Mouse (Mus musculus) hindbrain, postnatal 0 days (tissue): ENCODE measurements around the gene Il4i1. TPM values are rescaled to one million over a fixed set of nuclear protein-coding genes. Genes with fewer than 3 reads are reported as not detected.
A peak's percentile ranks its signal among the peaks of the same experiment; 100 is the strongest.

Experiments used
- ATAC-seq: fragments of 200-750 bp; cut with Nextera tagmentation; 2 replicates; pipeline ENCODE4 v1.8.0; 2017; ENCODE audit warnings: mild to moderate bottlenecking, moderate TSS enrichment, moderate library complexity
- DNase-seq: peaks from one replicate; pipeline ENCODE4 v3.0.0-alpha.2; 2015; ENCODE audit warnings: low spot score
- H3K27ac ChIP-seq: fragments of 300-500 bp; sonication (generic); 2 replicates; pipeline ENCODE4 v1.5.1; 2014; ENCODE audit warnings: mild to moderate bottlenecking
- H3K27me3 ChIP-seq: fragments of 300-500 bp; sonication (generic); 2 replicates; pipeline ENCODE4 v1.6.1; 2014; ENCODE audit warnings: low read length, mixed read lengths; ENCODE audit not compliant: insufficient read depth
- H3K36me3 ChIP-seq: fragments of 300-500 bp; sonication (generic); 2 replicates; pipeline ENCODE4 v1.6.1; 2014; ENCODE audit warnings: low read length, mixed read lengths; ENCODE audit not compliant: insufficient read depth
- H3K4me1 ChIP-seq: fragments of 300-500 bp; sonication (generic); 2 replicates; pipeline ENCODE4 v1.6.1; 2014; ENCODE audit warnings: antibody characterized with exemption, low read length, mixed read lengths; ENCODE audit not compliant: insufficient read depth
- H3K4me2 ChIP-seq: fragments of 300-500 bp; sonication (generic); 2 replicates; pipeline ENCODE4 v1.6.1; 2014; ENCODE audit warnings: low read depth, mild to moderate bottlenecking, low read length, moderate library complexity, mixed read lengths
- H3K4me3 ChIP-seq: fragments of 300-500 bp; sonication (generic); 2 replicates; pipeline ENCODE4 v1.5.1; 2014; ENCODE audit warnings: low read length
- H3K9ac ChIP-seq: fragments of 300-500 bp; sonication (generic); replicated peaks from 2 replicates; pipeline ENCODE4 v1.6.1; 2014; ENCODE audit warnings: mild to moderate bottlenecking, low read length, moderate library complexity, mixed read lengths
- H3K9me3 ChIP-seq: fragments of 300-500 bp; sonication (generic); 2 replicates; pipeline ENCODE4 v1.6.1; 2016; ENCODE audit warnings: low read length, mixed read lengths
- CTCF ChIP-seq: IDR thresholded peaks from 2 replicates; pipeline ENCODE4 v1.5.1; 2016; ENCODE audit warnings: antibody characterized with exemption, control low read depth, low read depth
- WGBS: fragments of 180-500 bp; shearing (Covaris S2); extraction: QIAGEN DNeasy Blood & Tissue Kit; methylation state at CpG from one replicate; pipeline ENCODE4 v1.1.7; 2014; 5-methylcytosine and 5-hydroxymethylcytosine counted together
- polyA plus RNA-seq: library from polyadenylated mRNA; unstranded; fragments of >200 nt; fragmentation: Nextera tagmentation; extraction: Ambion mirVana; gene quantifications from 2 replicates; pipeline ENCODE4 v1.2.1, GENCODE M21; 2015
- total RNA-seq: library from RNA; depleted of rRNA; stranded (reverse); fragments of >200 nt; gene quantifications from 2 replicates; pipeline ENCODE4 v1.2.3, GENCODE M21; 2014

Gene Il4i1
- total and polyA plus RNA-seq, 2 experiments from 2014 or later: 0.47 to 0.58 TPM

DNA sequence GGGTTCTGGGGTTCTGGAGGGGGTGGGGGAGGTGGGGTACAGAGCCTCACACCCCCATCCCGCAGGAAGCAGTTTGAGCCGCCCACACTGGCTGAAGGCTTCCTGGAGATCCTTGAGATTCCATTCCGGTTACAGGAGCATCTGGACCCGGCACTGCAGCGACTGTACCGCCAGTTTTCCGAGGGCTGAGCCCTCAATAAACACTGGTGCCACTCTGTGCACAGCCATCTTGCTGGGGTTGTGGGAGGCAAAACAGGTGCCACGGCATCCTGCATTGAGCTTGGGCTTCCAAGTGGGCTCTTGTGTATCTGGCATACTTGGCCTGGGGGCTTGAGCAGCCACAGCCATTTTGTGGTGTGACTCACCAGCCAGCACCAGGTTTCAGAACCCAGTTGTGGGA is 46.2 kb downstream of the Il4i1 start:
- Histone ChIP-seq H3K9ac (no peak overlapping the region), H3K4me1 (peaks cover 23% of the 10 kb centered on the region), H3K4me2 (no peak overlapping the region), H3K4me3 (no peak overlapping the region), H3K27me3 (no peaks in the 10 kb centered on the region), H3K9me3 (no peaks in the 10 kb centered on the region), H3K27ac (no peak overlapping the region), H3K36me3 (peaks cover 27% of the 10 kb centered on the region)
- ATAC-seq (no peak), DNase-seq (no peak)
- WGBS: 79% methylated on average over 8 of the region's 8 CpGs
- no peak for TF ChIP-seq CTCF

DNA sequence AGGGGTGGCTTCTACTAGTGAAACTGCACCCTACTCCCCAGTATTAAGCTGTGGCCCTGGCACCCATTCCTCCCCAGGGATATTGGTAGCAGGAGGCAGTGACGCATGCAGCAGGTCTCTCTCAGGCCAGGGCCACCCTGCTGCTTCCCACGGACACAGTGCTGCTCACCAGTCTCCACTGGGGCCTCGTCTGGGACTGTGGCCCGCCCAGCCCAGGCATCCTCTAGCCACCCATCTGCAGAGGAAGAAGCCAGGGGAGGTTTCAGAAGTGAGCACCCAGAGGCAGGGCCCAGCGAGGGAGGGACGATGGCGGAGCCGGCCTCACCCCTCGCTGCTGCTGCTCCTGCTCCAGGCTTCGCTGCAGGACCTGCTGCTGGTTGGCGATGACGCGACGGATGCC is 47.0 kb downstream of the Il4i1 start:
- peaks cover 27% of the 10 kb centered on the region for H3K4me1 ChIP-seq
- peaks cover 27% of the 10 kb centered on the region for H3K36me3 ChIP-seq
- TF ChIP-seq CTCF: no peak
- no peak overlapping the region for H3K9ac ChIP-seq
- H3K9me3 ChIP-seq: no peaks in the 10 kb centered on the region
- no peak overlapping the region for H3K27ac ChIP-seq
- ATAC-seq (no peak), DNase-seq (no peak)
- H3K4me3 ChIP-seq: no peak overlapping the region
- H3K27me3 ChIP-seq: no peaks in the 10 kb centered on the region
- no peak overlapping the region for H3K4me2 ChIP-seq
- 91% methylated on average over 14 of the region's 14 CpGs for WGBS

GRCm38 (mm10) chr7:44863982-44864494 is 47.9 kb downstream of the Il4i1 start:
- ATAC-seq: no peak
- H3K27me3 ChIP-seq: no peaks in the 10 kb centered on the region
- no peak for TF ChIP-seq CTCF
- no peak overlapping the region for H3K9ac ChIP-seq
- 81% methylated on average over 11 of the region's 11 CpGs for WGBS
- peaks cover 25% of the 10 kb centered on the region for H3K4me1 ChIP-seq
- H3K27ac ChIP-seq: no peak overlapping the region
- no peak for DNase-seq
- no peaks in the 10 kb centered on the region for H3K9me3 ChIP-seq
- H3K4me2 ChIP-seq: no peak overlapping the region
- H3K4me3 ChIP-seq: no peak overlapping the region
- peaks cover 27% of the 10 kb centered on the region for H3K36me3 ChIP-seq

DNA sequence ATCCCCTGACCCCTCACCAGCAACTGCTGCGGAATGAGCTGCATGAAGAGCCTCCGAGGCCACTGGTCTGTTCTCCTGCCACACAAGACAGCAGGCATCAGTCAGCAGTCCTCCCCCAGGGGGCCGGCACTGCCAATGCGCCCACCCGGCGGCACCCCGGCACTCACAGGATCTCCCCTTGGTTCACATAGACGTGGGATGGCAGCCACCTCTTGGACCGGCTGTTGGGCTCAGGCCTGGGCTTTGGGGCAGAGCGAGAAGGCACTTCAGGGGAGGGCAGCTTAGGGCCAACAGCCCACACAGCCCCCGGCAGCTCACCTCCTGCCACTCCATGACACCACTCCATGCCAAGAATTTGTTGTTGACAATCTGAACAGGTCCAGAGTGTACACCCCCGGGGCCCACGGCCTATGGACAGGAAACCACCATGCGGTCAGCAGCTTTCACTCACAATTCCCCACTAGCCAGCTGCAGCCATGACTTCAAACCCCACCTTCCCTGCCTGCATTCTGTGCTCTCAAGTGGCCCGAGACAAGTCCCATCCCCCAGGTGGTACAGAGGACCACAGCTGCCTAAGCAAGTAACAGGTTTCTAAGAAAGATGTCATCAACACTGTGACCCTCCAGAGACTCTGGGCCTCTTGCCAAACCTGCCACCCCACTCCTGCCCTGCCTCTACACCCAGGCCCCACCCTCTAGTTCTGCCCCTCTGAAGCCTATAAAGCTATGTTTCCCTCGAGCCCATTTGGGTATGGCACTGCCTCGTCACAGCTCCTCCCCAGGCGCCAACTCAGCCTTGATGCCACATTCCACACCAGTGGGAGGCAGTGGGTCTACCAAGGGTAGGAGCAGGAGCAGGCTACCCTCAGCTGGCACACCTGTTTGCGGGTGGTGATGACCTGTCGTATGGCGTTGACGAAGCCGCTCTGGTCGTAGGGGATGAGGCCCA is 48.7 kb downstream of the Il4i1 start:
- Histone ChIP-seq H3K27me3 (no peaks in the 10 kb centered on the region), H3K4me2 (no peak overlapping the region), H3K27ac (peak overlapping the region; percentile 70; the same call in 1 of the 2 replicates), H3K9me3 (no peaks in the 10 kb centered on the region), H3K4me1 (peaks cover 25% of the 10 kb centered on the region), H3K4me3 (no peak overlapping the region), H3K36me3 (peaks cover 27% of the 10 kb centered on the region), H3K9ac (peak overlapping the region; percentile 2; the same call in 1 of the 2 replicates)
- WGBS: 69% methylated on average over 24 of the region's 24 CpGs
- ATAC-seq: no peak
- TF ChIP-seq CTCF: no peak
- DNase-seq: no peak

GRCm38 (mm10) chr7:44866276-44867009 is 50.3 kb downstream of the Il4i1 start:
- WGBS: 25% methylated on average over 15 of the region's 15 CpGs
- peaks cover 31% of the 10 kb centered on the region for H3K4me1 ChIP-seq
- H3K27ac ChIP-seq: peak overlapping the region; percentile 70; the same call in 1 of the 2 replicates
- peak; percentile 79 for DNase-seq
- H3K9ac ChIP-seq: peak overlapping the region; percentile 17; the same call in 1 of the 2 replicates
- H3K4me3 ChIP-seq: 0 out of 2 replicates have a peak overlapping the region, but pooled peaks have one; percentile 99
- no peaks in the 10 kb centered on the region for H3K9me3 ChIP-seq
- no peaks in the 10 kb centered on the region for H3K27me3 ChIP-seq
- peak overlapping the region; percentile 63 for H3K4me2 ChIP-seq
- peaks cover 27% of the 10 kb centered on the region for H3K36me3 ChIP-seq
- TF ChIP-seq CTCF: peak; percentile 40; the same call in 1 of the 2 replicates
- ATAC-seq: no peak

- Histone ChIP-seq H3K4me3 (peak overlapping the region; percentile 99), H3K9me3 (no peaks in the 10 kb centered on the region), H3K27me3 (no peaks in the 10 kb centered on the region), H3K27ac (peak overlapping the region; percentile 70; the same call in 1 of the 2 replicates), H3K4me1 (peaks cover 31% of the 10 kb centered on the region), H3K4me2 (peak overlapping the region; percentile 63), H3K9ac (peak overlapping the region; percentile 17; the same call in 1 of the 2 replicates), H3K36me3 (peaks cover 25% of the 10 kb centered on the region)
- no peak for DNase-seq
- TF ChIP-seq CTCF: no peak
- no peak for ATAC-seq
- WGBS: 55% methylated on average over 19 of the region's 19 CpGs
Measured at GRCm38 (mm10) chr7:44867010-44867702, 51.0 kb downstream of the Il4i1 start.
